Mouse (Mus musculus): ENCODE data around the gene Med13l.

The Med13l gene

DNA sequence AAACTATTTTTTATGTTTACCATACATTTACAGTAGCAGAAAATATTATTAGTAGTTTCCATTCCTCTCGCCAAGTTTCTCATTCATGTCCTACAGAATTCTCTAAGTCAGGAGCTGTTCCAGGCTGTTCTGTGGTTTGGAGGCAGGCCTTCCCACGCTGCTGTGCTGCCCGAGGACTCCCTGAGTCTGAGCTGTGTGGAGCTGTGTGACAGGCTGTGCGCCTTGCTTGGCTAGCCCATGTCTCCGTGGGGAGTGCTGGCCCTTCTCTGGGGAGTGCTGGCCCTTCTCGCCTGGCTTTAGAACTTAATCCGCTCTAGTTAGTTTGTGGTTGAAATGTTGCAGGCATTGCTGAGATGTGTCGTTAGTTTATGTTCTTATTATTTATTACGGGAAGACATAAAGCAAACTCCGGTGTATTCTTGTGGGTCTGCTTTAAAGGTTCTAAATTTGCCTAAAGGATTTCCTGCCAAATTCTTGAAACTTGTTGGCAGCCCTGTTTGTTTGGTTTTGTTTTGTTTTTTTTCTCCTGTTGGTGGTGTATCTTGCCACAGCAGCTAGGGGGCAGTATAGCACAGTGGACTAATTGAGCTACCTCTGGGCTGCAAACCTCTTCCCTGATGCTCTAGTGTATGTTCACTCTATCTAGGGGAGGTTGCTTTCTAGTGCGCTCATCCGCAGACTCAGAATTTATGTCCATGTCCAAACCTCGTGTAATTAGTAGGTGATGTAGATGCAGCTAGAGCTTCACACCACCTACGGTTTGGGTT lies 34.2 kb downstream of the Med13l start:
- DNase-seq (ENCODE audit: low read depth): peak; percentile 50

GRCm38 (mm10) chr5:118595901-118596300 lies 35.4 kb downstream of the Med13l start:
- no peak for DNase-seq (ENCODE audit: low read depth)

DNA sequence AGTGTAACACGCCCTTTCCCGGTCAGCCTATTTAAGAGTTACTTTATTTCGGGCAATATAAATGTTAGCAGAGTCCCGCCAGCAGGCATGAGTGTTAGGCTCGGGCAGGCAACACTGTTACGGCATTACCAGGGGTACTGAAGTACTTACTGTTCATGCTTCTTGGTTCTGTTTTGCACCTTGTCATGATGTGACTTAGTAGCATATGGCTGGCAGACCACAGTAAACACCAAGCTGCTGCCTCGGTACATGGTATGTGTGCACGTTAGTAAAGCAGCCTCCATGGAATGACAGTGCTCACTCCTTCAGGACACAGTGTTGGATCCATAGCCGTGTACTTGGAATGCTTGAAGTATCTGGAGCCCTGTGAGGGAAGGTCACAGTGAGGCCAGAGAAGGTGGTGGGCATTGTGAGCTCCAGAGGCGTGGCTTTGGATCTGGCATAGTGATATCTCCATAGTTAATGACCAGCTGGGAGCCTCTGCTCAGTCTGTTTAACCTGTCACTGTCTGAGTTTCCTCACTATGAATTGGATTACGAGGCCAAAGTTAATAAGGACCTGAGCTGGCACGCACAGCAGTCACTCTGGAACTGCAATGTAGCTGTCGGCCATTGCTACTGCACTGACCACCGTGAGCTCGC lies 36.1 kb downstream of the Med13l start:
- no peak for DNase-seq (ENCODE audit: low read depth)

- DNase-seq (ENCODE audit: low read depth): no peak
Measured at GRCm38 (mm10) chr5:118598601-118599000, 38.1 kb downstream of the Med13l start.

DNA sequence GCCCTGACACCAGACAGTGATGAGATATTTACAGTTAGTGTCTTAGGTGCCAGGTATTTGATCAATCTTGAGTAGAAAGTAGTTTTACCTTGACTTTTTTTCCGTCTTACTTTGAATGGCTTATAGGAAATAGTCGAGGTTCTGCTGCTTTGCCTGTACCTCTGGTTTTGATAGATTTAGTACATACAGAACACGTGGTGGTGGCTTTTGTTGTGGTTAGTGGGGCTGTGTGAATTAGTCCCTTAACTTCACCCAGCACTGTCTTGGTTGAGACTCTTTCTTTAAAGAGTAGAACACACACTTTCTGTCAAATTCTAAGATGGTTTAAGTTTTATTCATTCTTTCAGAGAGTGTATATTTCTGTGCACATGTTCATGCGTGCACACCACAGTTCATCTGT lies 41.0 kb downstream of the Med13l start:
- DNase-seq (ENCODE audit: low read depth): no peak

GRCm38 (mm10) chr5:118602706-118603105 lies 42.2 kb downstream of the Med13l start:
- no peak for DNase-seq (ENCODE audit: low read depth)

- no peak for DNase-seq (ENCODE audit: low read depth)
Measured at GRCm38 (mm10) chr5:118605424-118606067, 45.1 kb downstream of the Med13l start.

DNA sequence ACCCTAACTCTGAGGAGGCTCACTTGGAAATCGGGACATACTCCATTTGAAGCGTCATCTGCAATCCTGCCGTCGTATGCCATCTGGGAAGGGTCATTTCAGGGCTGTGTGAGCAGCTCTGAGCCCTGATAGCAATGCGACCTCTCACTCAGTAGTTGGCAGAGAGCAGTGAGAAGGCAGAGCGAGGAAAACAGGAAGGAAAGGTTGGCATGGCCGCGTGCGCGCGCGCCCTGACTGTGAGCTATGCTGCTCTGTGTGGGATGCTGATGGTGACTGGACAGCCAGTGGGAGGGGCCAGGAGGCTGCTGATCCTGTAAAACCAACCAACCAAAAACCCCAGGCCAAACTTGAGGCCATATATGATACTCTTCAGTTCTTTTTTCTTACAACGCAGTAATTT lies 46.2 kb downstream of the Med13l start:
- DNase-seq (ENCODE audit: low read depth): no peak

GRCm38 (mm10) chr5:118607900-118608299 lies 47.4 kb downstream of the Med13l start:
- DNase-seq (ENCODE audit: low read depth): no peak

DNA sequence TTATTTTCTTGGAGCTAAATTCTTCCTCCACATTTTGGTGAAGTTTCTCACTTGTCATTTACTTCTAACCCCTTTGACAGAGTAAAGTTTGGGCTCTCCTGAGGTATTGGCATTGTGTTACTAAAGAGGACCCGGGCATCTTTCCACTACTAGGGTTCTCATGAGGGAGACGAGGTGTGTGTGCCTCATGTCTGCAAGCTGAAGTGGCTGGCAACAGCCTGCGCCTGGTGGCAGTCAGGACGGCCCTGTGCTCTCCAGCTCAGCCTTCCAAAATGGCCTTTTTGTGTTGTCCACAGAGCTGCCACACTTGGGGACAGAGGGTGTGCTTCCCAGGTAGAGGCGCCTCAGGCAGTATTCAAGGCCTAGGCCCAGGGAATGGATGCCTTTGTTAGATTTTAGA lies 50.0 kb downstream of the Med13l start:
- no peak for DNase-seq (ENCODE audit: low read depth)

DNA sequence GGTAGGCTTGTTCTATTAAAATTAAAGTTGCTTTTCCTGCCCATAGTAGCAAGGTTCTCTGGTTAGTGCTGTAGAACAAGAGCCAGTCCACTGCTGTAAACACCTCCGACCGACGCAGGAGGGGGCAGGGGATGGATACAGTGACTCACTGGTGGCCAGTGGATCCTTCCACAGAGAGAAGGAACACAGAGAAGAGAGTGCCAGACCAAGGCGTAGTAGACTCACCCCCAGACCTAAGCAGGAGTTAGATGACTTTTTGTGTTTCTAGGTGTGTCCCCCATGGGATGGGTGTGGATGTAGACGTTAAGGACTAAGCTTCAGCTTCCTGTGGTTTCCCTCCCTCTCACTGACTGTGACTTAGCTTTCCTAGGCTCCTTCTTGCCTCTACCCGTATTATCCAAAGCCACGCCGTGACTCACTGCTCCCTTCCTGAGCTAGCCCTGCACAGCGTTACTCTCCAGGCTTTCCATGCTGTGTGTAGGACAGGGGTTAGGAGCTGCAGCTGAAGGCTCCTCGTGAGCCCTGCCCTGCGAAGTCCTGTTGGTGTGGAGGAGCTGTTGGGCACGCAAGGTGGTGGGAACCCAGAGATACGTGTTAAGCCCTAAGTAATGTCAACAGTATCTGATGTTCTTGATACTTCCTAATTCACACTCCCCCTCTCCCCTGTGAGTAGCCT lies 52.6 kb downstream of the Med13l start:
- DNase-seq (ENCODE audit: low read depth): no peak

- DNase-seq (ENCODE audit: low read depth): no peak
Measured at GRCm38 (mm10) chr5:118613704-118614103, 53.2 kb downstream of the Med13l start.

- no peak for DNase-seq (ENCODE audit: low read depth)
Measured at GRCm38 (mm10) chr5:118614116-118614515, 53.6 kb downstream of the Med13l start.

- no peak for DNase-seq (ENCODE audit: low read depth)
Measured at GRCm38 (mm10) chr5:118614571-118614981, 54.1 kb downstream of the Med13l start.

GRCm38 (mm10) chr5:118618963-118619610 lies 58.6 kb downstream of the Med13l start:
- no peak for DNase-seq (ENCODE audit: low read depth)

DNA sequence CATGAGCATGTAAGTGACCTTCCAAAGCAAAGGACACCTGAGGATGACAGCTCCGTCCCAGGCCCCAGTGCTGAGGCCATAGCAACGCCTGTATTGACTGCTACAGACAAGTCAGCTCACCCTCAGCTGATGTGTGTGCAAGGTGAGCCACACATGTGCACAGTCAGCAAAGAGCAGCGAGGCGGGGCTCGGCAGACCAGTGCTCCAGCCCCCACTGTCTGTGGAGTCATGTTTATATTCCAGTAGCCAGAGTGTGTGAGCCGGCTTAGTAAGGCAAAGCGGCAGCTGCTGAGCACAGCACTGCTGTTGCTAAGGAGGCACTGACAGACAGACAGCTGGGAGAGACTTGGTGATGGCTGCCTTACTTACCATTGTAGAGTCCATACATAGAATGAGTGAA lies 59.3 kb downstream of the Med13l start:
- DNase-seq (ENCODE audit: low read depth): no peak

GRCm38 (mm10) chr5:118620330-118620910 lies 59.9 kb downstream of the Med13l start:
- no peak for DNase-seq (ENCODE audit: low read depth)

GRCm38 (mm10) chr5:118621877-118622276 lies 61.4 kb downstream of the Med13l start:
- DNase-seq (ENCODE audit: low read depth): no peak

DNA sequence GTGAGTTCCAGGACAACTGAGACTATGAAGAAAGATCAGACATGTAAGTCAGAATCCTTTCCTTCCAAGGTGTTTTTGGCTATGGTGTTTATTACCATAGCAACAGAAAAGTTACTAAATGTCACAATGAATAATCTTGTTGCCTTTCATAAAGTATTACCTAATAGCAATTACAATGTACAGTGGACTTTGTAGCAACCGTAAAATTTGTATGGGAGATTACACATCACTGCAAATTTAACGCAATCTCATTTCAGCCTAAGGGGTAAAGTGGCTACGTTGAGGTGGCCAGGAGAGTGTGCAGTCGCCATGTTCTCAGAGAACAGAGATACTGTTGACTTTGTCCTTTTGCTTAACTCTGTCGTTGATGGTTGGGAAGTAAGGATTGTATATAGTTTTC lies 61.9 kb downstream of the Med13l start:
- DNase-seq (ENCODE audit: low read depth): no peak

DNA sequence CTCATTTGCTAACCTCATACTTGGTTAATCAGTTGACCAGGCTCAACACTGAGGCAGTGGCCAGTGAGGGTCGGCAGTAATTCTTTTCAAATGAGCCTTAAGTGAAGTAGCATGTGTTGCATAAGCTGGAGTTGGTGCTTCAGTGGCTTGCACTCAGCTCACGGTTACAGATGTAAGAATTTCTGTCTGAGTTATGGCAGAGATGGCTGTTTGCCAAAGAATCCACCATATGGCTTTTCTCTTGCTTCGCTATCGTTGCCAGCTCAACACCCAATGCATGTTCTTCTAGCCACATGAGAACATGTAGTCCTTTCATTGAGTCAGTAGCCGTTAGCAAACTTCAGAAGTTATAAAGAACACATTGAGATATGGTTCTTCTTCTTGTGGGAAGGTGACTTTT lies 63.3 kb downstream of the Med13l start:
- no peak for DNase-seq (ENCODE audit: low read depth)

DNA sequence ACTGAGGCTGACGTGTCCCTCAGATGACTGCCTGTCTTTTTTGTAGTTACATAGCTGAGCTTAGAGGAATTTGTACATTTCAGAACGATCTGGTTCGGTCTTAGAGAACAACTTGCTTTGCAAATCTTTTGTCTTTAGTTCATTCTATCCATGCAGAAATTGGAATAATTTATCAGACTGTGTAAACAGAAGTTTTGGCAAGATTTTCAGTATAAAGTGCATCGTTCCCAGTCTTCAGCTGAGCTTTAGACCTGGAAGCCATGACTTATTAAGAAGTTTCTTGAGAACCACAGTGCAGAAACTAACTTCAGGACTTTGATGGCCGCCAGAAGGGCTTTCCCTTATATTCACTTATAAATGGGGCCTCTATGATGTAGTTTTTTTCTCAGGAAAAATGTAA lies 67.2 kb downstream of the Med13l start:
- no peak for DNase-seq (ENCODE audit: low read depth)

GRCm38 (mm10) chr5:118628211-118628610 lies 67.7 kb downstream of the Med13l start:
- DNase-seq (ENCODE audit: low read depth): no peak
